Mouse (Mus musculus): ENCODE results near the gene Adra2b. TPM values are rescaled to one million over a fixed set of nuclear protein-coding genes. Genes with fewer than 3 reads are reported as not detected.

Adra2b gene
- 0.18 and 0.30 TPM in 2 replicates for polyA plus RNA-seq (2012; rRNA removed)

GRCm38 (mm10) chr2:127362459-127363281, at the start of gene Adra2b:
Gene Adra2b (plus strand): TSS chr2:127363208.
- TF ChIP-seq POLR2A (IDR thresholded peaks at IDR 0.05; ENCODE audit: borderline replicate concordance, extremely low read depth, insufficient read depth, insufficient read length, poor library complexity, severe bottlenecking), result no peak
- TF ChIP-seq CTCF (IDR thresholded peaks at IDR 0.05; ENCODE audit: borderline replicate concordance, extremely low read depth, insufficient read depth, insufficient read length), result peak; percentile 86
- DNase-seq (ENCODE audit: low read depth), result peak; percentile 90

- DNase-seq (ENCODE audit: low read depth), result no peak
- TF ChIP-seq POLR2A (IDR thresholded peaks at IDR 0.05; ENCODE audit: borderline replicate concordance, extremely low read depth, insufficient read depth, insufficient read length, poor library complexity, severe bottlenecking) (no peak), CTCF (IDR thresholded peaks at IDR 0.05; ENCODE audit: borderline replicate concordance, extremely low read depth, insufficient read depth, insufficient read length) (no peak)
These were observed 49.1 kb upstream of the Adra2b start for GRCm38 (mm10) chr2:127313878-127314277.

- no peak for DNase-seq (ENCODE audit: low read depth)
- TF ChIP-seq CTCF (IDR thresholded peaks at IDR 0.05; ENCODE audit: borderline replicate concordance, extremely low read depth, insufficient read depth, insufficient read length) (no peak), POLR2A (IDR thresholded peaks at IDR 0.05; ENCODE audit: borderline replicate concordance, extremely low read depth, insufficient read depth, insufficient read length, poor library complexity, severe bottlenecking) (no peak)
These were observed 48.4 kb upstream of the Adra2b start for GRCm38 (mm10) chr2:127314467-127315154.

- TF ChIP-seq CTCF (IDR thresholded peaks at IDR 0.05; ENCODE audit: borderline replicate concordance, extremely low read depth, insufficient read depth, insufficient read length), result no peak
These were observed 47.9 kb upstream of the Adra2b start for GRCm38 (mm10) chr2:127315155-127315470.

GRCm38 (mm10) chr2:127316431-127316830, 46.6 kb upstream of the Adra2b start:
- no peak for DNase-seq (ENCODE audit: low read depth)

More at GRCm38 (mm10) chr2:127315155-127315470, 47.9 kb upstream of the Adra2b start:
- DNase-seq (ENCODE audit: low read depth), result no peak

GRCm38 (mm10) chr2:127318136-127318535, 44.9 kb upstream of the Adra2b start:
- no peak for TF ChIP-seq CTCF (IDR thresholded peaks at IDR 0.05; ENCODE audit: borderline replicate concordance, extremely low read depth, insufficient read depth, insufficient read length)
- no peak for TF ChIP-seq POLR2A (IDR thresholded peaks at IDR 0.05; ENCODE audit: borderline replicate concordance, extremely low read depth, insufficient read depth, insufficient read length, poor library complexity, severe bottlenecking)

More at GRCm38 (mm10) chr2:127316431-127316830, 46.6 kb upstream of the Adra2b start:
- TF ChIP-seq POLR2A (IDR thresholded peaks at IDR 0.05; ENCODE audit: borderline replicate concordance, extremely low read depth, insufficient read depth, insufficient read length, poor library complexity, severe bottlenecking), result no peak
- TF ChIP-seq CTCF (IDR thresholded peaks at IDR 0.05; ENCODE audit: borderline replicate concordance, extremely low read depth, insufficient read depth, insufficient read length), result no peak

GRCm38 (mm10) chr2:127319071-127319470, 43.9 kb upstream of the Adra2b start:
- DNase-seq (ENCODE audit: low read depth), result no peak
- TF ChIP-seq POLR2A (IDR thresholded peaks at IDR 0.05; ENCODE audit: borderline replicate concordance, extremely low read depth, insufficient read depth, insufficient read length, poor library complexity, severe bottlenecking), result no peak
- no peak for TF ChIP-seq CTCF (IDR thresholded peaks at IDR 0.05; ENCODE audit: borderline replicate concordance, extremely low read depth, insufficient read depth, insufficient read length)

More at GRCm38 (mm10) chr2:127318136-127318535, 44.9 kb upstream of the Adra2b start:
- no peak for DNase-seq (ENCODE audit: low read depth)

GRCm38 (mm10) chr2:127322671-127323285, 40.2 kb upstream of the Adra2b start:
- DNase-seq (ENCODE audit: low read depth), result no peak
- no peak for TF ChIP-seq CTCF (IDR thresholded peaks at IDR 0.05; ENCODE audit: borderline replicate concordance, extremely low read depth, insufficient read depth, insufficient read length)
- TF ChIP-seq POLR2A (IDR thresholded peaks at IDR 0.05; ENCODE audit: borderline replicate concordance, extremely low read depth, insufficient read depth, insufficient read length, poor library complexity, severe bottlenecking), result no peak

- no peak for DNase-seq (ENCODE audit: low read depth)
- TF ChIP-seq CTCF (IDR thresholded peaks at IDR 0.05; ENCODE audit: borderline replicate concordance, extremely low read depth, insufficient read depth, insufficient read length) (no peak), POLR2A (IDR thresholded peaks at IDR 0.05; ENCODE audit: borderline replicate concordance, extremely low read depth, insufficient read depth, insufficient read length, poor library complexity, severe bottlenecking) (no peak)
These were observed 39.3 kb upstream of the Adra2b start for GRCm38 (mm10) chr2:127323667-127324066.

- TF ChIP-seq POLR2A (IDR thresholded peaks at IDR 0.05; ENCODE audit: borderline replicate concordance, extremely low read depth, insufficient read depth, insufficient read length, poor library complexity, severe bottlenecking) (no peak), CTCF (IDR thresholded peaks at IDR 0.05; ENCODE audit: borderline replicate concordance, extremely low read depth, insufficient read depth, insufficient read length) (no peak)
- DNase-seq (ENCODE audit: low read depth), result no peak
These were observed 38.6 kb upstream of the Adra2b start for GRCm38 (mm10) chr2:127324456-127324855.

- no peak for TF ChIP-seq POLR2A (IDR thresholded peaks at IDR 0.05; ENCODE audit: borderline replicate concordance, extremely low read depth, insufficient read depth, insufficient read length, poor library complexity, severe bottlenecking)
- TF ChIP-seq CTCF (IDR thresholded peaks at IDR 0.05; ENCODE audit: borderline replicate concordance, extremely low read depth, insufficient read depth, insufficient read length), result no peak
- no peak for DNase-seq (ENCODE audit: low read depth)
These were observed 34.7 kb upstream of the Adra2b start for GRCm38 (mm10) chr2:127328090-127328851.
